Comparison of ENCODE assay signal across 11 mouse cellular contexts in the genomic region with DNA sequence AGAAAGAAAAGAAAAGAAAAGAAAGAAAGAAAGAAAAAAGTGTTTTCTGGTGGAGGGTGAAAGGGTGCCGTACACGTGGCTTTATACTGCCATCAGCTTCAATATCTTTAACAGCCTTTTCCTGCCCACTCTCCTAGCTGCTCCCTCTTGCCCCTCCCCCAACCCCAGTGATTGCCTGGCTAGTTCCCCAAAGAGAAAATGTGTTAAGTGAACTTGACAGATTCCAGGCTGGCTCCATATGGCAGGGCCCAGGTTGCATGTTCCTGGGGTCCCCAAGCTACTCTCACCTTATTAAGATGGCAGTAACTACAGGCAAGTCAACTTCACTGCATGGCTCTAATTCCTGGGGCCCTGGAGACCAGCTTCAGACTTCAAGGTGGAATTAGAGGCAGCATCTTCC.
A peak's percentile ranks its signal among the peaks of the same experiment; 100 is the strongest.
DNase-seq lines count a peak whose midpoint lies in the region; ATAC-seq and TF ChIP-seq lines count a peak whose summit lies in the region.
"Had no signal": no experiment of that assay in that cellular context is flagged by ENCODE, and none has a peak within 500 bp of the region (broad histone marks: within the 10 kb centered on the region; RNA-seq: fewer than 3 reads in every experiment).

No protein-coding gene starts in this region.

- no peak overlapping the region for H3K4me2 ChIP-seq in forebrain, embryonic 13.5 days
- no peak overlapping the region for H3K4me2 ChIP-seq in liver, postnatal 0 days (ENCODE audit: low read depth, low read length)
- H3K4me2 ChIP-seq: heart, embryonic 13.5 days had no signal

- no peak overlapping the region for H3K27ac ChIP-seq in heart, adult 2 months
- H3K27ac ChIP-seq in forebrain, embryonic 13.5 days = no peak overlapping the region
- H3K27ac ChIP-seq in limb, embryonic 10.5 days = no peak overlapping the region; the same call in 1 of the 2 replicates
- H3K27ac ChIP-seq in liver, postnatal 0 days (ENCODE audit: low read depth) = no peak overlapping the region
- no peak overlapping the region for H3K27ac ChIP-seq in left cerebral cortex, adult 2 months
- H3K27ac ChIP-seq: heart, embryonic 13.5 days had no signal

- ATAC-seq in forebrain, embryonic 13.5 days = peak; percentile 59
- no peak for ATAC-seq in liver, postnatal 0 days

- H3K79me2 ChIP-seq in heart, adult 2 months (replicated peaks; ENCODE audit: control insufficient read depth, insufficient read depth, low read length) = no peaks in the 10 kb centered on the region

- WGBS in heart, adult 2 months = 47% methylated on average over 2 of the region's 2 CpGs
- WGBS in forebrain, embryonic 13.5 days = 40% methylated on average over 2 of the region's 2 CpGs
- WGBS in limb, embryonic 10.5 days = 14% methylated on average over 2 of the region's 2 CpGs
- 35% methylated on average over 2 of the region's 2 CpGs for WGBS in liver, postnatal 0 days (ENCODE audit: insufficient replicate concordance)

- no peaks in the 10 kb centered on the region for H3K9me3 ChIP-seq in forebrain, embryonic 13.5 days (replicated peaks)
- H3K9me3 ChIP-seq in limb, embryonic 10.5 days (replicated peaks) = no peaks in the 10 kb centered on the region
- no peaks in the 10 kb centered on the region for H3K9me3 ChIP-seq in liver, postnatal 0 days (ENCODE audit: low read length)
- H3K9me3 ChIP-seq: heart, embryonic 13.5 days had no signal

- TF ChIP-seq POLR2A in heart, adult 2 months (IDR thresholded peaks at IDR 0.05; ENCODE audit: insufficient read depth, low read depth, low read length) = no peak

- H3K27me3 ChIP-seq in heart, adult 2 months (ENCODE audit: control insufficient read depth, insufficient read depth, low read length) = no peaks in the 10 kb centered on the region
- no peaks in the 10 kb centered on the region for H3K27me3 ChIP-seq in forebrain, embryonic 13.5 days
- H3K27me3 ChIP-seq in limb, embryonic 10.5 days (ENCODE audit: low read depth, poor library complexity, severe bottlenecking) = no peaks in the 10 kb centered on the region
- no peaks in the 10 kb centered on the region for H3K27me3 ChIP-seq in liver, postnatal 0 days (ENCODE audit: insufficient read depth, low read length)
- H3K27me3 ChIP-seq: heart, embryonic 13.5 days had no signal

- intact Hi-C loops in heart, adult 2 months (cut with DNase I) = no loop called here
- intact Hi-C loops in left cerebral cortex, adult 2 months (cut with DNase I) = no loop called here

- peak; percentile 7 for DNase-seq in heart, postnatal 4 days
- DNase-seq in heart, adult 2 months = no peak
- peak; percentile 79 for DNase-seq in cerebellum, adult 11-12 months
- peak; percentile 72 for DNase-seq in limb, embryonic 10.5 days (ENCODE audit: low spot score)
- DNase-seq in liver, postnatal 0 days = no peak
- DNase-seq in left cerebral cortex, adult 2 months (ENCODE audit: extremely low spot score in 1 of 2, low spot score in 2 of 2) = no peak
- DNase-seq in liver = no peak
- DNase-seq: B cell, adult 2 months; thymus, postnatal 36 days had no signal

- no peak for TF ChIP-seq CTCF in heart, adult 2 months (IDR thresholded peaks at IDR 0.05)
- TF ChIP-seq CTCF in liver, postnatal 0 days (IDR thresholded peaks at IDR 0.05; ENCODE audit: low read depth) = no peak
- TF ChIP-seq CTCF in left cerebral cortex, adult 2 months (IDR thresholded peaks at IDR 0.05) = no peak

- H3K4me1 ChIP-seq in heart, adult 2 months (ENCODE audit: control insufficient read depth, insufficient read depth, low read length) = no peaks in the 10 kb centered on the region
- peaks cover 6% of the 10 kb centered on the region; the same call in 1 of the 2 replicates for H3K4me1 ChIP-seq in forebrain, embryonic 13.5 days
- peaks cover 19% of the 10 kb centered on the region for H3K4me1 ChIP-seq in limb, embryonic 10.5 days
- H3K4me1 ChIP-seq in liver, postnatal 0 days (ENCODE audit: insufficient read depth) = no peaks in the 10 kb centered on the region

- no peak overlapping the region for H3K4me3 ChIP-seq in heart, adult 2 months
- H3K4me3 ChIP-seq in forebrain, embryonic 13.5 days = no peak overlapping the region
- no peak overlapping the region for H3K4me3 ChIP-seq in limb, embryonic 10.5 days
- H3K4me3 ChIP-seq in liver, postnatal 0 days (ENCODE audit: low read depth, low read length) = no peak overlapping the region
- H3K4me3 ChIP-seq in left cerebral cortex, adult 2 months = no peak overlapping the region
- H3K4me3 ChIP-seq: heart, embryonic 13.5 days had no signal

- no peak for TF ChIP-seq EP300 in heart, adult 2 months (IDR thresholded peaks at IDR 0.05; ENCODE audit: insufficient read depth, low read depth, low read length)
- no peak for TF ChIP-seq EP300 in liver, postnatal 0 days (IDR thresholded peaks at IDR 0.05; ENCODE audit: low read depth)

- H3K9ac ChIP-seq in heart, adult 2 months (ENCODE audit: low read depth, low read length) = no peak overlapping the region
- no peak overlapping the region for H3K9ac ChIP-seq in forebrain, embryonic 13.5 days
- no peak overlapping the region for H3K9ac ChIP-seq in liver, postnatal 0 days (replicated peaks)
- H3K9ac ChIP-seq: heart, embryonic 13.5 days had no signal

- no peaks in the 10 kb centered on the region for H3K36me3 ChIP-seq in heart, adult 2 months (ENCODE audit: control insufficient read depth, insufficient read depth, low read length)
- no peaks in the 10 kb centered on the region for H3K36me3 ChIP-seq in forebrain, embryonic 13.5 days (ENCODE audit: poor library complexity, severe bottlenecking)
- H3K36me3 ChIP-seq in limb, embryonic 10.5 days = no peaks in the 10 kb centered on the region
- no peaks in the 10 kb centered on the region for H3K36me3 ChIP-seq in liver, postnatal 0 days (replicated peaks; ENCODE audit: insufficient read depth, low read length)
- H3K36me3 ChIP-seq: heart, embryonic 13.5 days had no signal

Comparison
In these comparisons a context has a peak if more than half of its experiments do, and no peak if none do; other contexts are left out.
1. DNase-seq: peak in heart, postnatal 4 days (single experiment), cerebellum, adult 11-12 months (single experiment) and limb, embryonic 10.5 days (single experiment); none in heart, adult 2 months (0 of 2), liver, postnatal 0 days (single experiment), left cerebral cortex, adult 2 months (0 of 2) and liver (single experiment).